Mouse (Mus musculus): ENCODE results near the gene Eif2ak3.
A peak's percentile ranks its signal among the peaks of the same experiment; 100 is the strongest.

Gene Eif2ak3

GRCm38 (mm10) chr6:70903689-70904088, 59.4 kb downstream of the Eif2ak3 start:
- DNase-seq (ENCODE audit: low read depth, low spot score), result no peak

GRCm38 (mm10) chr6:70909572-70909971, 65.3 kb downstream of the Eif2ak3 start:
- DNase-seq (ENCODE audit: low read depth, low spot score), result no peak

- DNase-seq (ENCODE audit: low read depth, low spot score), result no peak
These were observed 66.0 kb downstream of the Eif2ak3 start for GRCm38 (mm10) chr6:70910285-70910684.

- DNase-seq (ENCODE audit: low read depth, low spot score), result peak; percentile 22
These were observed 67.5 kb downstream of the Eif2ak3 start for GRCm38 (mm10) chr6:70911668-70912395.

- DNase-seq (ENCODE audit: low read depth, low spot score), result no peak
These were observed 68.1 kb downstream of the Eif2ak3 start for GRCm38 (mm10) chr6:70912396-70912765.

GRCm38 (mm10) chr6:70918827-70919226, 74.5 kb downstream of the Eif2ak3 start, which contains the start of gene Tex37:
Tex37 (minus strand) TSS chr6:70918927.
- no peak for DNase-seq (ENCODE audit: low read depth, low spot score)

GRCm38 (mm10) chr6:70921274-70922074, 77.2 kb downstream of the Eif2ak3 start:
- DNase-seq (ENCODE audit: low read depth, low spot score), result peak; percentile 64

GRCm38 (mm10) chr6:70931801-70932200, 87.5 kb downstream of the Eif2ak3 start:
- peak; percentile 59 for DNase-seq (ENCODE audit: low read depth, low spot score)

GRCm38 (mm10) chr6:70953274-70953673, 109.0 kb downstream of the Eif2ak3 start:
- DNase-seq (ENCODE audit: low read depth, low spot score), result no peak

GRCm38 (mm10) chr6:70954040-70954439, 109.7 kb downstream of the Eif2ak3 start:
- DNase-seq (ENCODE audit: low read depth, low spot score), result peak; percentile 31

All from ES-CJ7 (cell line).